Mouse (Mus musculus) left cerebral cortex, postnatal 36 days (tissue): ENCODE measurements around the gene 4930469K13Rik. TPM values are rescaled to one million over a fixed set of nuclear protein-coding genes. Genes with fewer than 3 reads are reported as not detected.

ENCODE experiments used
- DNase-seq, 2 experiments: peaks; one replicate each; pipeline ENCODE4 v3.0.0; 2021 to 2022; ENCODE audit warnings: low spot score in 2 of 2, mixed read lengths in 1 of 2
- intact Hi-C: fragments of 180-260 bp; cut with DNase I; formaldehyde crosslinking; loops from one replicate; pipeline ENCODE4 v1.15.1; 2025
- total RNA-seq, 2 experiments: library from RNA; stranded (reverse); gene quantifications; 2 replicates each; pipeline ENCODE4 v1.2.3; 2021

Gene 4930469K13Rik
- total RNA-seq, 2 experiments from 2014 or later, result not detected

DNA sequence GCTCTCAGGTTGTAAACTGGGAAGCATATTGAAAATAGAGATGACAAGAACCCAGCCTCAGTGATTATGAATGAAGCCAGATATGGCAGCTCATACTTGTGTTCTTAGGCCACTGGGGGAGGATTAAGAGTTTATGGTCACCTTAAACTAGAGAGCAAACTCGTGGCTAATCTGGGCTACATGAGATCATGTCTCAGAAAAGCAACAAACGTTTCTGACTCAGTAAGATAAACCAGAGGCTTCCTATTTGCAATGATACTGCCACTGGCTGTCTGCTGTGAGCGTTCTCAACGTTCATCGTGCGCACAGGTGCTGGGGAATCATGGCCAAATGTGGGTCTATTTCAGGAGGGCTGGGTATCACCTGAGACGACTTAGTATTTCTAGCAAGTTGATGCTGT lies 14.6 kb downstream of the 4930469K13Rik start:
- DNase-seq, result no peak
- intact Hi-C loops, result no loop called here

GRCm38 (mm10) chr11:34079542-34080464 lies 18.6 kb downstream of the 4930469K13Rik start:
- no peak for DNase-seq
- intact Hi-C loops, result no loop called here

DNA sequence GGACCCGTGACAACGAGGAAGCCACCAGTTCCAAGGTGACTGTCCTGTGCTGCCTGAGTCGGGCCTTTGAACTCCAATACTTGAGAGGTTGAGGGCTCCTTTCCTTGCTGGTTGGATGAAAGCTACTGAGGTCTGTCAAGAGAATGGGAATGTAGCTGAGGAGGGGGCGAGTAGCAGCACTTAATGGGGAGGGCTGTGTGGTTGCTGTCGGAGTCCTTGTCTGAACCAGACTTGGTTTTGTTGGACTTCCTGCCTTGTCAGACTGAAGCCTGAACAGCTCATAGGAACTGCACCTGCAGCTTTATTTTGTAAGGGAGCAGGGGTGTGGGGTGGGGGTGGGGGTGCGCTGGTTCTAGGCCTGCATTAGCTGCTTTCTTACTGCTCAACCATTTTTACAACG lies 19.8 kb downstream of the 4930469K13Rik start:
- DNase-seq, result no peak
- intact Hi-C loops, result no loop called here

- intact Hi-C loops, result no loop called here
- no peak for DNase-seq
Measured at GRCm38 (mm10) chr11:34077870-34078269, 20.5 kb downstream of the 4930469K13Rik start.

GRCm38 (mm10) chr11:34073776-34074175 lies 24.6 kb downstream of the 4930469K13Rik start:
- DNase-seq, result peak; percentile 33 to 46
- intact Hi-C loops, result loop anchor here (5.0 kb wide), 1 partner anchor 66 kb away; no protein-coding TSS in a partner anchor

GRCm38 (mm10) chr11:34072309-34072708 lies 26.0 kb downstream of the 4930469K13Rik start:
- DNase-seq, result no peak
- intact Hi-C loops, result loop anchor here (5.0 kb wide), 1 partner anchor 65 kb away; no protein-coding TSS in a partner anchor

GRCm38 (mm10) chr11:34070596-34070995 lies 27.8 kb downstream of the 4930469K13Rik start:
- intact Hi-C loops, result loop anchor here (5.0 kb wide), 1 partner anchor 63 kb away; no protein-coding TSS in a partner anchor
- no peak for DNase-seq

DNA sequence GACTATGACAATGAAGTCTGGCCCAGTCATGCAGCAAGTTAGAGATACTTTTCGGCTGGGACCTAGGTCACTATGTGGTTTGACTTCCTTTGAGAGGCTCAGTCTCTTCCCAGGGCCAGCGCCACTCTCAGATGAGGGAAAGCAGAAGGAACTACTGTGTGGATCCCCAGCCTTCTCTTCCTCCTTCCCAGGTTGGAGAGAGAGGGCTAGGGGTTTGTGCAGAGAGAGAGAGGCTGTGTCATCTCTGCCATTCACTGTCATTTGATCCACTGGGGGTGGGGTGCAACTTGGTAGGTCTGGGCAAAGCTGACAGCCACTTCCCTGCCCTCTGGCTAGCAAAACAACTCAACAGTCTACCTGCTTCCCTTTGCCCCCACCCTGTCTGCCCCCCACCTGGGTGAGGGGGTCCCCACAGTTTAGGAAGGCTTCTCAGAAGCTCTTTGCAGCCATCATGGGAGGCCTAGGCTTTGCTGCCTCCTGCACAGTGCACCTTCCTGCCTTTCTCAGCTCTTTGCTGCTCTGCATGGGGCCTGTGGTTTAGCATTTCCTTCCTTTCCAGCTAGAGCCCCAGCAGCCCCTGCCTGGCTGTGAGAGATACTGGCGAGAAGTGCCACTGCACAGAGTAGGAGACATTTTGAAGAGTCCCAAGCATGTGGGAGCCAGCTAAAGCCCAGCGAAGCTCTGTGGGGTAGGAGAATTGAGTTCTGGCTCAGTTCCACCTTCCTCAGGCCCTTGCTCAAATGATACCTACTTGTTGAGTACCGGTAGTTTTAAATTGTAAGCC lies 34.5 kb downstream of the 4930469K13Rik start:
- no peak for DNase-seq
- intact Hi-C loops, result no loop called here

DNA sequence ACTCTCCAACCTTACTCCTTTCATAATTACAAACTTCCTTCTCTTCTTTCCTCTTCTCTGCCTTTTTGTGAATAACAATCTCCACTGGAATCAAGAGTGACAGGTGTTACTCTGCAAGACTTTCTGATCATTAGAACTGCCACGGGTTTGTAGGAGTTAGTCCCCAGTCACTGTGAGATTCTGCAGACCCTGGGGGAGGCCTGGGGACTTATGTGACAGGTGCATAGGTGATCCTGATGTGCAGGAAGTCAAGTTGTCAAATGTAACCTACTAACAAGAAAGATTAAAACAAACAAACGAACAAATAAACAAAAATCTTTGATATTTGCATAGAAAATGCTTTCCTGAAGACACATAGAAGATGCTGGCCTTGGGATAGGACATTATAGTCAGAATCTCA lies 35.1 kb downstream of the 4930469K13Rik start:
- no peak for DNase-seq
- intact Hi-C loops, result no loop called here

- no peak for DNase-seq
- intact Hi-C loops, result no loop called here
Measured at GRCm38 (mm10) chr11:34061740-34062139, 36.6 kb downstream of the 4930469K13Rik start.

DNA sequence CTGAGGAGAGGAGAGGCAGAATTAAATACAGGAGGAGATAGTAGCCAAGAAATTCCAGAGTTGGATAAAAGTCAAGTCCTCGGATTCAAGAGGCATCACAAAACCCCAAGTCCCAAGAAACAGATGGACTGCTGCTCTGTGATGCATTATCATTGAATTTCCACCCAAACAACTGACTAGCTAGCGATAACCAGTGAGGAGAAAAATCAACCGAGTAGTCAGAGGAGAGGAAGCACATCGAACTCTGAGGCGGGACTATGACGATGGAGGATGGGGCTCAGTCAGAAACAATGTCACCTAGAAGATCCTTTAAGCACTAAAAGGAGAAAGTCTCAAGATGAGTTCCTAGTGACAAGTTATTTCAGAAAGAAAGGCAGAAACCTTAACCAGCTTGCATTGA lies 39.4 kb downstream of the 4930469K13Rik start:
- no peak for DNase-seq
- intact Hi-C loops, result no loop called here

GRCm38 (mm10) chr11:34058332-34058731 lies 40.0 kb downstream of the 4930469K13Rik start:
- DNase-seq, result no peak
- intact Hi-C loops, result no loop called here

- intact Hi-C loops, result no loop called here
- DNase-seq, result no peak
Measured at GRCm38 (mm10) chr11:34056715-34057114, 41.6 kb downstream of the 4930469K13Rik start.

GRCm38 (mm10) chr11:34054031-34054727 lies 44.2 kb downstream of the 4930469K13Rik start:
- intact Hi-C loops, result no loop called here
- DNase-seq, result no peak

DNA sequence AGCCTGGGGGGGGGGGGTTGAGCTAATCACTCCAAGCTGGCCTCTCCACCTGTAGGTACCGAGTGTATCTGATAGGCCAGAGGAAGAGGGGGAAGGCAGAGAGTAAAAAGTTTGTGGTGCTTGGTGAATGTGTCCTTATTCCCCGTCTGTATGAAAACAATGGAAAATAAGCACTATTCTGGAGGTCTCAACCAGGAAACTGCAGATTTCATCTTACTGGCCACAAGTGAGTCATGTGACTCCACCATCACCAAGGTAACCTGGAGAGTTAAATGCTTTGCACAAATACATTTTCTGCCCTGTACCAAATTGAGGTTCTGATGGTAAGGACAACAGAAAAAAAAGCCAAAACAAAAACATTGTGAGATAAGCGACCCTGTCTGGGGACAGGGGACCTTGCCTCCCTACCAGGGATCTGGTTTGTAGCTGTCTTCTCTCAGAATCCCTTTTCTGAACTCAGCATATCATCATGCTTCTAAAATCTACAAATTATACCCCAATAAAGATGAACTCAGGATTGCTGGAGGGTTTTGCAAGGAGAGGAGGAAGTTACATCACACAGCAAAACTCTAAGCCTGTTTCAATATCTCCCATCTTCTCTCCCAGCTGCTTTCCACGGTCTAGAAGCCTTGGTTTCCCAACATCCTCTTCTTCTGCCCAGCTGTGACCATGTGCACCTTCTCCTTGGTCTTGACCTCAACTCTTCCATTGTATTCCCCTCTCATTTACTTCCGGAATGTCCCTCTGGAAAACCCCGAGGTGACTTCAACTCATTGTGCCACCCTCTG lies 45.1 kb downstream of the 4930469K13Rik start:
- no peak for DNase-seq
- intact Hi-C loops, result no loop called here

DNA sequence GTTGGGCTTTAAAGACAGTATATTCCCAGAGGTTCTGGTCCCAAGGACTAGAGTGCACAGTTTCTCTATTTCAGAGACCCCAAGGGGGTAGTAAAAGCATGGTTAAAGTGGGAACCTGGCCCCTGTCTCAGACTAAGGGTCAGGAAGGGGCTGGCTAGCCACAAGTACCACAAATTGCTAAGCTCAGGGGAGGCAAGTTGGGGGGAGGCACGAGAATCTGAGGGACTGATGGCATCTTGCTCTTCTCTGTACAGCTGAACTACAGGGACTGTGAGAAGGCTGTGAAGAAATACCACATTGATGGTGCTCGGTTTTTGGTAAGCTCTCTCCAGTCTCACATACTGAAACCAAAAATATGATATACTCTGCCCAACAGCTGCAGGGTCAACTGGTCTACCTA lies 47.7 kb downstream of the 4930469K13Rik start:
- intact Hi-C loops, result no loop called here
- no peak for DNase-seq

- intact Hi-C loops, result no loop called here
- no peak for DNase-seq
Measured at GRCm38 (mm10) chr11:34050063-34050462, 48.3 kb downstream of the 4930469K13Rik start.

DNA sequence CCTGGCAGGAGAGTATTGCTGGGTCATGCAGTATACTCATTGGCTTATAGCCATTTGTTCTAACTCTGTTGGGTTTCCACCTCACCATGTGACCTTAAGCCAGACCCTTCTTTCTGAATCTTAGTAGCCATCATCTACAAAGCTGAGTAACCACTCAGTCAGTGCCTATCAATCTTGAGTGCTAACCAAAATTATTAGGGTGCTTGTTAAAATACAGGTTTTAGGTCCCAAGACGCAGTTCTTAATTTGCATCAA lies 49.3 kb downstream of the 4930469K13Rik start:
- no peak for DNase-seq
- intact Hi-C loops, result no loop called here

- DNase-seq, result no peak
- intact Hi-C loops, result no loop called here
Measured at GRCm38 (mm10) chr11:34048375-34049124, 49.8 kb downstream of the 4930469K13Rik start.
